Mouse (Mus musculus): ENCODE data around the gene Plac9b.
"Not testable (repeated sequence)": the region's sequence is repeated elsewhere in the genome, so short reads cannot be mapped to it uniquely, and the experiment has no call there.

The Plac9b gene

GRCm38 (mm10) chr14:26182380-26182779, at the start of gene Plac9b:
Gene Plac9b, minus strand, starts transcription at chr14:26182480.
- not testable (repeated sequence) for DNase-seq

- DNase-seq, result not testable (repeated sequence)
Observed at GRCm38 (mm10) chr14:26216233-26217000, 34.1 kb upstream of the Plac9b start.

- DNase-seq, result not testable (repeated sequence)
Observed at GRCm38 (mm10) chr14:26206926-26207247, 24.6 kb upstream of the Plac9b start, which contains the start of gene Tmem254b. Gene Tmem254b, minus strand, starts transcription at chr14:26207041.

GRCm38 (mm10) chr14:26206197-26206925, 24.1 kb upstream of the Plac9b start:
- DNase-seq, result not testable (repeated sequence)

- DNase-seq, result not testable (repeated sequence)
Observed at GRCm38 (mm10) chr14:26197851-26198250, 15.6 kb upstream of the Plac9b start.

GRCm38 (mm10) chr14:26188361-26188760, 6.1 kb upstream of the Plac9b start:
- not testable (repeated sequence) for DNase-seq

- not testable (repeated sequence) for DNase-seq
Observed at GRCm38 (mm10) chr14:26186638-26187037, 4.4 kb upstream of the Plac9b start.

- DNase-seq, result not testable (repeated sequence)
Observed at GRCm38 (mm10) chr14:26181660-26182059, 620 bp downstream of the Plac9b start.

GRCm38 (mm10) chr14:26175028-26175427, 7.3 kb downstream of the Plac9b start:
- not testable (repeated sequence) for DNase-seq

GRCm38 (mm10) chr14:26173955-26174354, 8.3 kb downstream of the Plac9b start:
- DNase-seq, result not testable (repeated sequence)

GRCm38 (mm10) chr14:26165266-26165665, 17.0 kb downstream of the Plac9b start:
- DNase-seq, result not testable (repeated sequence)

GRCm38 (mm10) chr14:26162423-26162822, 19.9 kb downstream of the Plac9b start:
- DNase-seq, result not testable (repeated sequence)

- DNase-seq, result not testable (repeated sequence)
Observed at GRCm38 (mm10) chr14:26161156-26161555, 21.1 kb downstream of the Plac9b start.

- DNase-seq, result not testable (repeated sequence)
Observed at GRCm38 (mm10) chr14:26156032-26156431, 26.2 kb downstream of the Plac9b start.

GRCm38 (mm10) chr14:26147095-26147494, 35.2 kb downstream of the Plac9b start:
- DNase-seq, result not testable (repeated sequence)

GRCm38 (mm10) chr14:26119095-26119494, 63.2 kb downstream of the Plac9b start:
- not testable (repeated sequence) for DNase-seq

GRCm38 (mm10) chr14:26118550-26119000, 63.7 kb downstream of the Plac9b start:
- DNase-seq, result not testable (repeated sequence)

GRCm38 (mm10) chr14:26118150-26118549, 64.1 kb downstream of the Plac9b start, which contains the start of gene Duxbl2:
Gene Duxbl2, plus strand, starts transcription at chr14:26118349.
- not testable (repeated sequence) for DNase-seq
